Mouse (Mus musculus) ES-E14 (cell line): ENCODE measurements around the gene Hist1h3f.
A peak's percentile ranks its signal among the peaks of the same experiment; 100 is the strongest.

Experiments
- CHD2 ChIP-seq: IDR thresholded peaks from 2 replicates; pipeline ENCODE4 v1.6.1; 2014; ENCODE audit warnings: mild to moderate bottlenecking, low read depth, low read length, inconsistent platforms
- HCFC1 ChIP-seq: IDR thresholded peaks from 2 replicates; pipeline ENCODE4 v1.6.1; 2012; ENCODE audit warnings: low read length, inconsistent platforms, borderline replicate concordance; ENCODE audit not compliant: insufficient read depth
- MAFK ChIP-seq: IDR thresholded peaks from 2 replicates; pipeline ENCODE4 v1.6.1; 2014; ENCODE audit warnings: mild to moderate bottlenecking, low read depth, low read length, inconsistent platforms; ENCODE audit not compliant: insufficient read depth
- ZC3H11A ChIP-seq: IDR thresholded peaks from 2 replicates; pipeline ENCODE4 v1.6.1; 2012; ENCODE audit warnings: low read depth, mild to moderate bottlenecking, inconsistent platforms, low read length, borderline replicate concordance
- ZNF384 ChIP-seq: IDR thresholded peaks from 2 replicates; pipeline ENCODE4 v1.6.1; 2012; ENCODE audit warnings: low read depth, low read length, inconsistent platforms

GRCm38 (mm10) chr13:23517603-23518294 lies 26.1 kb upstream of the Hist1h3f start:
- TF ChIP-seq HCFC1 (no peak), CHD2 (no peak), ZNF384 (no peak), MAFK (peak; percentile 84), ZC3H11A (peak; percentile 16; the same call in 1 of the 2 replicates)
